Mouse (Mus musculus) granulocyte monocyte progenitor cell, adult 5-6 weeks (primary cell): ENCODE data around the gene Ptchd1. TPM values are rescaled to one million over a fixed set of nuclear protein-coding genes. Genes with fewer than 3 reads are reported as not detected.
A peak's percentile ranks its signal among the peaks of the same experiment; 100 is the strongest.

Source experiments
- ATAC-seq: replicated peaks from 2 replicates; pipeline ENCODE4 v1.8.0; 2016; ENCODE audit warnings: mild to moderate bottlenecking, moderate TSS enrichment, inconsistent platforms; ENCODE audit not compliant: poor library complexity, severe bottlenecking
- total RNA-seq, 2 experiments: library from RNA; stranded (forward) in 1 of 2; stranded (reverse) in 1 of 2; fragments of 200-712, 200-1000 nt in 1 of 2; fragments of >200 nt in 1 of 2; fragmentation: Nextera tagmentation in 1 of 2; gene quantifications; 2 replicates each; pipeline ENCODE4 v1.2.3; 2014 to 2017

Gene Ptchd1
- total RNA-seq (2014; fragmentation: Nextera tagmentation), result not detected in 2 replicates
- not detected in 2 replicates for total RNA-seq (2017)

DNA sequence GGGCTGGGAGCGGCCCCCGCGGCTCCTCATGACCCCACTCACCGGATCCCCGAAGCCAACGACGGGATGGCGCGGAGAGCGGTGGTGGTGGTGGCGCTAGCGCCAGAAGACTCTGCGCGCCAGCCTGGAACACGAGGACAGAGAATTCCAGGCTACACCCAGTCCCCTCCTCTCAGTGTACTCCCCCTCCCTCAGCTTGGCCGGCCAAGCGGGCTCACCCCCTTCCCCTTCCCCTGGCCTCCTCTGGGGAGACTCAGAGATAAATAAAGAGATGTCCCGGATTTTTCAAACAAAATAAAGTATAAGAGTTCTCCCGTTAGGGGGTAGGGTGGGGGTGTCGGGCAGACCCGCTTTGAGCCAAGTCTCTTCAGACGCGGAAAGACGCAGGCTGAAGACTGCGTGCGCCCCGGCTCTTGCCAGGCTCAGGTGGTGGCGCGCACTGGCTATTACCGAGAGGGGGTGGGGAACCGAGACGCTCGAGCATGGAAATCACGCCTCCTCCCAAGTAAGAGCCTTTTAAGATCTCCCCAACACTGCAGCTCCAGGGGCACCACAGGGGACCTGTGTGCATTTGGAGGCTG is at the start of gene Ptchd1:
Ptchd1 (minus strand) TSS at position 114 of the 581 bp plus-strand sequence.
- no peak for ATAC-seq

DNA sequence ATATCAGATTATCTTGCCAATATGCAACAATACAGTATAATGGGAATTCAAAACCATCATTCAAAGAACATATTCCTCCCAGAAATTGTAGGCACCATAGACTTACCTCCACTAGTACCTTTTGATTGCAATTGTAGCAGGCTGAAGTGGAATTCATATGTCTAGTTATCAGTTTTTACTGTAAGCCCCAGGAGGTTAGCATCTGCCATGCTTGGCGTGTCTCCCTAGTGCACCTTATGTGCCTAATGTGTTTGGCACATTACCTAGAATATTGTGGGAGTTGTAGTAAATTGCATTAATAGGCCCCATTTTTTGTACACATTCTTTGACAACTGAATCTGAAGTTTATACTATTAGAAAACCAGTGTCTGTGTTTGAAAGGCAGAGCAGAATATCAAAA is 34.4 kb upstream of the Ptchd1 start:
- no peak for ATAC-seq

- peak; percentile 98 for ATAC-seq
These were observed 22.4 kb upstream of the Ptchd1 start for GRCm38 (mm10) chrX:155645975-155646374.

DNA sequence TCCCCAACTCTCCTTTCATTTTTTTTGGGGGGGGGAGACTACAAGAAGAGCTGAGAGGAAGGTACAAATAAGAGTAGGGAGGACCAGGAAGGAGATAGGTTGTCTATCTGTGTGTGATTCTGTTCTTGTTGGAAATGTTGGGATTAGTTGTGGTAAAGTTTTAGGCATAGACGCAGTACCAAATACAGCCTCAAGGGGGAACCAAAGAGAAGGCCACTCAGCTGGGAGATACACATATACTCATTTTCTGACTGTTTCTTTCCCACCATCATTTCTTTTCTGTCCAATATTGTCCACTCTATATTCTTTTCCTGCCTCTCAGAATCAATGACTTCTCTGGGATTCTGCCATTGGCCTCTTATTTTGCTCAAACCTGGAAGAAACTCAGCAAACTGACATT is 20.4 kb upstream of the Ptchd1 start:
- peak; percentile 57 for ATAC-seq

DNA sequence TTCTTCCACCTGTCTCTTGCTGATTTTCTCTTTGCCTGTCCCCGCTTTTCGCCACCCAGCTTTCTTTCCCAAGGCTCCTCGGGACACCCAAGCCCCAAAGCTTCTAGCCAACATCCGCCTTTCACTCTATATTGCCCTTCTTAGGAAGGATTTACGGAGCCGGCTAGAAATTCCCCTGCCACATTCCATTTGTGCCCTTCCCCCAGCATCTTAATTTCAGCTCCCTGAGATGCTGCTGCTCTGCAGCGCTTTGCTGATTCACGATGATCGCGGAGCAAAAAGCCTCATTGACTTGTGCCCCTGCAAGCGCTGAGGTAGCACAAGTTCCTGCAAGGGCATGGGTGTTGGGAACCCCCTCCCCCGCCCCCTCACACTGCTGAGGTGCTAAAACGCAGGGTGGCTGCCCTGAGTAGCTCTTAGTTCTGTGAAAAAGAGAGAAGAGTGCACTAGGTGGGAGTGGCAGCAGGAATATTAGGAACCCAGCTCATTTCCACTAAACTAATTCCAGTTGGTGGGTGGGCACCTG is 2.1 kb upstream of the Ptchd1 start:
- ATAC-seq, result no peak

- no peak for ATAC-seq
These were observed 1.3 kb upstream of the Ptchd1 start for GRCm38 (mm10) chrX:155624895-155625294.

GRCm38 (mm10) chrX:155624341-155624841 is 777 bp upstream of the Ptchd1 start, which contains the start of gene Gm15155:
Gene Gm15155, plus strand, starts transcription at chrX:155624741.
- ATAC-seq, result peak; percentile 22; the same call in 1 of the 2 replicates

DNA sequence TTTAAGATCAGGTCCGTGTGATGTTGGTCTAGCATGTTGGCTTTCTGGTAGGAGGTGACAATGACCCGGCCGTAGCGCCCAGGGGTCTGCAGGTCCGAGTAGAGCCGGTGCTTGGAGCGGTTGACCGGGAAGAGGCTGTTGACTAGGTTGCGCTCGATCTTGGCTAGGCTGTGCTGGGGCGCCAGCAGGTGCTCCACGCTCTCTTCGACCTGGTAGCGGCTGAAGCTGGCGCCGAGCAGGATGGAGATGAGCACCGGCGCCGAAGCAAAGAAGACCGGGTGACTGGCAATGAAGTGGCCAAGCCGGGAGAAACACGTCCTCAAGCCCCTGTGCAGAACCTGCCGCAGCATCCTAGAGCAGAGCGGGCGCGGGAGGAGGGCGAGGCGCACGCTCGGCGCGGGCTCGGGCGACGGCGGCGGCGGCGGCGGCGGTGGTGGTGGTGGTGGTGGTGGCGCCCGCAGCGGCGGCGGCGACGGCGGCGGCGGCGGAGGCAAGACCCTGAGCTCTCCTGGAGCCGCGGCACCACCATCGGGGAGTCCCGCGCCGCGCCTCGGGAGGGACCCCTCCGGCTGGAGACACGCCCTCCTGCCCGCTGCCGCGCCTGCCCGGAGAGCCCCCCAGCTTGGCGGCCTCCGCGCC is 534 bp downstream of the Ptchd1 start:
- peak; percentile 15 for ATAC-seq

- ATAC-seq, result peak; percentile 77
These were observed 1.1 kb downstream of the Ptchd1 start for GRCm38 (mm10) chrX:155622527-155622926.

- no peak for ATAC-seq
These were observed 22.4 kb downstream of the Ptchd1 start for GRCm38 (mm10) chrX:155601196-155601595.

DNA sequence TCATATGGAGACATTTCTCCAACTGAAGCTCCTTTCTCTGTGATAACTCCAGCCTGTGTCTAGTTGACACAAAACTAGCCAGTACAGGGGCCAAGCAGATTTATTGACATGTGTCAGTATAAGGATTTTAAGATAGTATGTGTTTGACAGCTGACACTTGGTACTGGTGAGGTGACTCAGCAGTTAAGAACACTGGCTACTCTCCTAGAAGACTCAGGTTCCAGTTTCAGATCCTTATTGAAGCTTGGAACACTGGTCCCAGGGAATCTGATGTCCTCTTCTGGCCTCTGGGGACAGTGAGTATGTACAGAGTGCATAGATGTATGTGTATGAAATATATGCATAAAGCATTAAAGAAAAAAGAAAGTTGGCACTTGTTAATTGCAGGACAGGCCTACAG is 27.2 kb downstream of the Ptchd1 start:
- ATAC-seq, result peak; percentile 71

DNA sequence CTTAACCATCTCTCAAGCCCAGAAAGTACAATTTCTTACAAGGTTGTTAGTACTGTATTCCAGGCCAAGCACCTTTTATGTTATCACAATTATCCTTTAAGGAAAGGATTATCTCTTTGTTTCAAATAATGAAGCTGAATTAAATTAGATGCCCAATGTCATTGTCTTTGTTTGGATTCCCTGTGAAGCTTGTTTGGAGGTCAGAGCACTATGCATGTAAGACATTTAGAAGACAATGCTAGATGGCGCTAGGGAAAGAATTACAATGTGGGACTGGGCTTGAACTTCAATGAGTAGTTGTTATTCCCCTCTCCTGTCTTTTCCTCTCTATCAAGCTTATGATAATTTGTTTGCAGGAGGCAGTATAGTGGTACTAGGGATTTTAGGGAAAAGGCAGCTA is 28.9 kb downstream of the Ptchd1 start:
- no peak for ATAC-seq

- ATAC-seq, result no peak
These were observed 31.1 kb downstream of the Ptchd1 start for GRCm38 (mm10) chrX:155592467-155592866.

DNA sequence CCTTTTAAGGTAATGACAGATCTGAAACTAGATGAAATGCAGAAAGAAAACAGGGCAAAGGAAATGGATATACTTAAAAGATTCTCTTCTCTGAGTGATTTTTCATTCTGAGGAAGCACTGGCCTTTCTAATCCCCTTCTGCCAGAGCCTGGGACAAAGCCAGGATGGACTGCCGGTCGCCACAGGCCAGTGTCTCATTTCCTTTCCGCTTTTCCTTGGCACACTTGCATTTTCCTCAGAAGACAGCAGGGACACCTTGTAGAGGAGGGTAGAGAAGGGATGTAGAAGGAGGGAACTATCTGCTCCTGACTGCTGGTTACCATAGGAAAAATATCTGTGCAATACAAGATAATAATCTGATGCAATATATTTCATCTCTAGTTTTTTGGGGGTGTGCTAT is 32.1 kb downstream of the Ptchd1 start:
- ATAC-seq, result no peak

DNA sequence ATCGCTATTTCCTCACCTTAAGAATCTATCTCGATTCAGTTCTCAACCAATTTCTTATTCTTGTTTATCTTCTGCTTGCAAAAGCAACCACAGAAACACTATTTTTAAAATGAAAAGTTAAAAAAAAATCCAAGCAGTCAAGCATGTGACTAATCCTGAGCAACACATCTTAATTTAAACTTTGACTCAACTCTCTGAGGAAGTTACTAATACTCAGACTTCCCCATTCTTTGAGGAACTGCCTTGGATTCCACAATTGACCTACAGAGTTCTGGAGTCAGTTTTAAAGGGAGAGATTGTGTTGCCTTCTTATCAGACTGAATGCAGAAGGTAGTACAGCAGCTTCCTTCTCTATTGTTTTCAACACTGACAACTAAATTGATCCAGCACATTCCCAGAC is 39.0 kb downstream of the Ptchd1 start:
- ATAC-seq, result peak; percentile 99

- ATAC-seq, result no peak
These were observed 43.8 kb downstream of the Ptchd1 start for GRCm38 (mm10) chrX:155579791-155580190.

- no peak for ATAC-seq
These were observed 51.2 kb downstream of the Ptchd1 start for GRCm38 (mm10) chrX:155572396-155572795.

DNA sequence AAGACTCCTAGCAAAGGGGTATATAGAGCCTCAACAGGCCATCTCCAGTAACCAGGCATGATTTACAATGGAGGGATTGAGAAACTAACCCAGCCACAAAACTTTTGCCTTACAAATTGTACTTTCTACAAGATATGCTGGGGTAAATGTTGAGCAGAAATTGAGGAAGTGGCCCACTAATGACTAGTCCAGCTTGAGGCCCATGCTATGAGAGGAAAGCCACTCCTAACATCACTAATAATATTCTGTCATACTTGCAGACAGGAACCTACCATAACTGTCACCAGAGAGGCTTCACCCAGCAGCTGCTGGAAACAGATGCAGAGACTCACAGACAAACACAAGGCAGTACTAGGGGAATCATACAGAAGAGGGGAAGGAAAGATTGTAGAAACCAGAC is 79.8 kb downstream of the Ptchd1 start:
- peak; percentile 68 for ATAC-seq
